Mouse (Mus musculus): ENCODE results near the gene Rpl14.
A peak's percentile ranks its signal among the peaks of the same experiment; 100 is the strongest.

The Rpl14 gene

DNA sequence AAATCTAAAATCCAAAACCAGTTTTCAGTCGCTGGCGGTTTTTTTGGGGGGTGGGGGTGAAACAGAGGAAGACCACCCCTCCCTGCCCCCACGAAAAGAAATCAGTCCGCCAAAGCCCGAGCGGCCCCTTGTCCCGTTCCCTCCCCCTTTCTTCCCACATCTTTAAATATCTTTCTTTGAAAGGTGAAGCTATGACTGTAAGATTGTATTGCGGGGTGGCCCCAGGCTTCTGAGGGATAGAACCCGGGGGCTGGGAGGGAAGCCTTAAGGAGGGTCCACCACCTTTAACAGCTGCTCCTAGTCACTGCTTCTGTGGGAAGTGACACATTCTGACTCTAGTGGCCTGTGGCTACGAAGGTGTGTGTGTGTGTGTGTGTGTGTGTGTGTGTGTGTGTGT lies 32.3 kb downstream of the Rpl14 start:
- no peak for DNase-seq (ENCODE audit: low spot score in 2 of 2)

DNA sequence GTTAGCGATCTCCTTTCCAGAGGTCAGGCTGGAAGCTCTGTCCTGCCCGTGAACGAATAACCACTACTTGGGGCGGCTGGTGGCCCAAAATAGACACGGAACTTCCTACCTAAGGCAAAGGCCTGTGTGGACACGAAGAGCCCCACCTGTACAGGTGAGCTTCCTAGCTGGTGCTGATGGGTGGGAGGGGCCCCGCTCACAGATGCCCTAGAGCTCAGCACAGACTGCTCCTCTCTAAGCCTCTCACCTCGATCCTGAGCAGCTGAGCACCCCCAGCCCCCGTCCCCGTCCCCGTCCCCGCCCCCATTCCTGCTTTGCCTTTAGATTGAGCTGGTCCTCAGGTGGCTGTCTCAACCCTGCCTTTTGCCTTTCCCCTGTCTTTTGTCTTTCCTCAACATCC lies 32.7 kb downstream of the Rpl14 start:
- no peak for DNase-seq (ENCODE audit: low spot score in 2 of 2)

DNA sequence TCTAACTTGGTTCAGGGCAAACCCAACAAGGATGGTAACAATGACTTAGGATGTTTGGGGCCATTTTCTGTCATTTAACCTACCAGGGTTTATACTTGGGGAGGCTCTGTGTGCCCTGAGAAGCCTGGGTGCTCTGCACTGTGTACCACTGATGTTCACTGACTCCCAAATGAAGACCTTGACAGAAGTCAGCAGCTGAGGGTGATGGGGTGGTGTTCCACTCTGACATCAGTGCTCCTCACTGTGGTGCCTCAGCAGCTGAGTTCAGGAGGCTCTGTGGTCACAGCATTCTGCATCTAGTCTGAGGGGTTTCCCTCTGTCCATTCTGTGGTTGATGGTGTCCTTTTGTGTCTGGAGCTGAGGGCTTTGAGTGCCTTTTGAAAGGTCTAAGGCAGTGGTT lies 39.8 kb downstream of the Rpl14 start:
- DNase-seq (ENCODE audit: low spot score in 2 of 2), result no peak

DNA sequence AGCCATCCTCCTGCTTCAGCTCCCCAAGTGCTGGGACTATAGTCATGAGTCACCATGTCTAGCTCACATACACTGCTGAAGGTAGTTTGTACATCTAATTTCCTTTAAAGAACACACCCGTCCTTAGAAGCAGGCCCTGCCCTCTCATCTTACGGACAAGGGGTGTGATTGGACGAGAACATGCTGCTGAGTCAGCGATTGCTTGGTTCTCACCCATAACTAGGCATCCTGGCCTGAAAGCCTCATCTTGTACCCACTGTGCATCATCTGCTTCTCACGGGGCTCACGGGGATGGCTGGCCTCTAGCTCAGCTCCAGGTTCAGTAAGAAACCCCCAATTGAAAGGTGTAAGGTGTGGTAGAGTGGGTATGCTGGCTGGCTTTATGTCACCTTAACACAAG lies 42.8 kb downstream of the Rpl14 start:
- no peak for DNase-seq (ENCODE audit: low spot score in 2 of 2)

DNA sequence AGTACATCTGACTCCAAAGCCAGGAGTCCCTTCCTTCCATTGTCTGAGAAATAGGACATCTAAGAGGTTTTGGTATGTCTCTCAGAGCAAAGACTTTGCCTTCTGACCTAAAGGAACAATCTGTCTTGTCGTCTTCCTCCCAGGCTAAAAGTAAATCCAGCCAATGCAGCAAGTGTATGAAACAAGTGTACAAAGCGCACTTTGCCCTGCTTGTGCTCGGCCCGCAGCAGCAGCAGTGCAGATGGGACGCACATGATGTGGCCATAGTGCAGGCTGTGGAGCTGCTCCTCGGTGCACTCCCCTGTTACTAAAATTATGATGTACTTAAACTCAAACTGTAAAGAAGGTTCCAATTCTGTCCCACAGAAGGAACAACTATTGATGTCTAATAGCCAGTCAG lies 46.9 kb downstream of the Rpl14 start:
- no peak for DNase-seq (ENCODE audit: low spot score in 2 of 2)

DNA sequence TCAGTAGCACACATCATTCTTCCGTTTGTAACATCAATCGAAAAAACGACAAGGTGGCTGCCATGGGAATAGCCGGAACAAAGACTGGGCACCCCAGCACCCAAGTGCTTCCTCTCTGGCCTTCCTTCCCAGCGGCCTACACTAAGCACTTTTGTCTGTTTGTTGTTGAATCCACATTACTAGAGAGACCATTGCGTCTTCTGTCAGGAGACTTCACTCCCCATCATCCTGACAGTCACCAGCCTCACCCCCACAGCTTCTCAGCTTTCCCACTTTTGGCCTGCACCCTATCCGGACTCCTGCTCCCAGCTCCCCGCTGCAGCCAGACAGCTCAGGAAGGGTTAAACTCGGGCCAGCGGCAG lies 48.1 kb downstream of the Rpl14 start:
- no peak for DNase-seq (ENCODE audit: low spot score in 2 of 2)

DNA sequence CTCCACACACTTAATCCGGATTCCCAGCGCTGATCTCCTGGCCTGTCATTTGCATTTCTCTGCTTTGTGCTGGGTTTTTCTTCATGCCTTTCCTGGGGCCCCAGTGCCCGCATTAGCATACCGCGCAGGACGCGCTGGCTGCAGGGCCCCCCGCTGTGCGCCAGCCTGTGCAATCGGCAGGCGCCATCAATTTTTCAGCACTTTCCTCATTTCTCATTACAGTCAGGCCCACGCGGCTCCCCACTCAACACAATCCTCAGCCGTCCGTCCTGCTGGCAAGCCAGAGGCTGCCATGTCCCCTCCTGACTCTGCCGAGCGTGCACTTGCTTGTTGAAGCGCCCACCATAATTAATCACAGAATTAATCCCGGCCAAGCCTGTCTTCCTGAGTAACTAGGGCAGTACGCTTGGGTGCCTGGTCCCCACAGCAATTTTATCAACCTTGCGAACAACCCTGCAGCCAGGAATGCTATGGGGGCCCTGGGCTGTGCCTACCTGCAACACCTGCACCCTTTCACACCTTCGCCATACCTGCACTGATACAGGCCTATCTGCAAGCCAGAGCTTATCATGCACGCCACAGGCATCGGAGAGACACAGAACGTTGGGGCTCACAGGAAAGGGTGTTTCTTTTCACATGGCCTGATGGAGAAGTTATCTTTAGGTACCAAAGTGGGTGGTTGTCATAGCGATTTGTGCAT lies 48.6 kb downstream of the Rpl14 start:
- DNase-seq (ENCODE audit: low spot score in 2 of 2), result peak; percentile 20 to 35

DNA sequence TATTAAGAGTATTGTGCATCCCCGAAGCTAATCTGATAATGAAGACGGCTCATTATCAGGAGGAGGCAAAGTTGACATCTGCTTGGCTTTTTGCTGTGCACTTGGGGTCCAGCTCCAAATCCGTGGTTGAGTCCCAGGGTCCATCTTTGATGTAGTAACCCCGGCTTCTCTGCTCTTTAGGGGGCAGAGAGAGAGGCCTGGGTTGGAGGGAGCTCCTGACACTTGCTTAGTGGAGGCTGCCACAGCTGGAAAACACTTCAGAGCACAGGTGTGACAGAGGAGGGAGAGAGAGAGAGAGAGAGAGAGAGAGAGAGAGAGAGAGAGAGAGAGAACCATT lies 49.1 kb downstream of the Rpl14 start:
- no peak for DNase-seq (ENCODE audit: low spot score in 2 of 2)

Measured in right cerebral cortex, postnatal 36 days (tissue).